Mouse (Mus musculus): ENCODE results near the gene Tmem208.

Tmem208 gene

GRCm38 (mm10) chr8:105353583-105354135 is 27.5 kb downstream of the Tmem208 start:
- no peak for DNase-seq (ENCODE audit: low read depth, low spot score)

GRCm38 (mm10) chr8:105354549-105354948 is 28.4 kb downstream of the Tmem208 start:
- DNase-seq (ENCODE audit: low read depth, low spot score): no peak

- DNase-seq (ENCODE audit: low read depth, low spot score): peak; percentile 82
Measured at GRCm38 (mm10) chr8:105355179-105356024, 29.2 kb downstream of the Tmem208 start.

GRCm38 (mm10) chr8:105356681-105357080 is 30.5 kb downstream of the Tmem208 start:
- no peak for DNase-seq (ENCODE audit: low read depth, low spot score)

GRCm38 (mm10) chr8:105359208-105359607 is 33.1 kb downstream of the Tmem208 start:
- no peak for DNase-seq (ENCODE audit: low read depth, low spot score)

- peak; percentile 56 for DNase-seq (ENCODE audit: low read depth, low spot score)
Measured at GRCm38 (mm10) chr8:105359646-105360045, 33.5 kb downstream of the Tmem208 start.

GRCm38 (mm10) chr8:105361751-105362702 is 35.9 kb downstream of the Tmem208 start:
- DNase-seq (ENCODE audit: low read depth, low spot score): no peak

GRCm38 (mm10) chr8:105367107-105367506 is 41.0 kb downstream of the Tmem208 start:
- peak; percentile 61 for DNase-seq (ENCODE audit: low read depth, low spot score)

GRCm38 (mm10) chr8:105372473-105372872 is 46.3 kb downstream of the Tmem208 start:
- no peak for DNase-seq (ENCODE audit: low read depth, low spot score)

GRCm38 (mm10) chr8:105373032-105373431 is 46.9 kb downstream of the Tmem208 start, which contains the start of gene Plekhg4:
Plekhg4 (plus strand) TSS chr8:105373274.
- no peak for DNase-seq (ENCODE audit: low read depth, low spot score)

- DNase-seq (ENCODE audit: low read depth, low spot score): peak; percentile 92
Measured at GRCm38 (mm10) chr8:105374513-105374966, 48.4 kb downstream of the Tmem208 start.

- DNase-seq (ENCODE audit: low read depth, low spot score): no peak
Measured at GRCm38 (mm10) chr8:105378673-105379072, 52.5 kb downstream of the Tmem208 start.

- no peak for DNase-seq (ENCODE audit: low read depth, low spot score)
Measured at GRCm38 (mm10) chr8:105380308-105380707, 54.2 kb downstream of the Tmem208 start.

- no peak for DNase-seq (ENCODE audit: low read depth, low spot score)
Measured at GRCm38 (mm10) chr8:105384070-105384469, 57.9 kb downstream of the Tmem208 start.
